Mouse (Mus musculus) stomach, embryonic 14.5 days (tissue): Measurements from ENCODE around the gene 2900026A02Rik. TPM values are rescaled to one million over a fixed set of nuclear protein-coding genes. Genes with fewer than 3 reads are reported as not detected.

ENCODE experiments used
- ATAC-seq: fragments of 200-750 bp; cut with Nextera tagmentation; 2 replicates; pipeline ENCODE4 v1.8.0; 2017; ENCODE audit warnings: low read depth, moderate TSS enrichment; ENCODE audit not compliant: insufficient number of reproducible peaks, insufficient read depth, low FRiP score
- H3K27ac ChIP-seq: fragments of 300-500 bp; sonication (generic); 2 replicates; pipeline ENCODE4 v1.5.1; 2014; ENCODE audit warnings: mild to moderate bottlenecking, low read length, moderate library complexity, mixed read lengths
- H3K27me3 ChIP-seq: fragments of 300-500 bp; sonication (generic); 2 replicates; pipeline ENCODE4 v1.6.1; 2014; ENCODE audit warnings: low read length, control low read depth, mixed read lengths; ENCODE audit not compliant: control insufficient read depth, insufficient read depth
- H3K36me3 ChIP-seq: fragments of 300-500 bp; sonication (generic); 2 replicates; pipeline ENCODE4 v1.6.1; 2014; ENCODE audit warnings: mild to moderate bottlenecking, control low read depth, low read length, moderate library complexity, mixed read lengths; ENCODE audit not compliant: control insufficient read depth, insufficient read depth
- H3K4me1 ChIP-seq: fragments of 300-500 bp; sonication (generic); 2 replicates; pipeline ENCODE4 v1.6.1; 2014; ENCODE audit warnings: low read length, control low read depth, mixed read lengths; ENCODE audit not compliant: control insufficient read depth, insufficient read depth
- H3K4me2 ChIP-seq: fragments of 300-500 bp; sonication (generic); replicated peaks from 2 replicates; pipeline ENCODE4 v1.6.1; 2014; ENCODE audit warnings: low read depth, low read length, control low read depth
- H3K4me3 ChIP-seq: fragments of 300-500 bp; sonication (generic); 2 replicates; pipeline ENCODE4 v1.5.1; 2014; ENCODE audit warnings: low read depth, low read length, control low read depth
- H3K9ac ChIP-seq: fragments of 300-500 bp; sonication (generic); replicated peaks from 2 replicates; pipeline ENCODE4 v1.6.1; 2014; ENCODE audit warnings: low read depth, mild to moderate bottlenecking, control low read depth, low read length, moderate library complexity, mixed read lengths
- H3K9me3 ChIP-seq: fragments of 300-500 bp; sonication (generic); 2 replicates; pipeline ENCODE4 v1.6.1; 2016; ENCODE audit warnings: low read depth, low read length, control low read depth; ENCODE audit not compliant: control insufficient read depth
- WGBS: fragments of 180-500 bp; shearing (Covaris S2); extraction: QIAGEN DNeasy Blood & Tissue Kit; methylation state at CpG from one replicate; pipeline ENCODE4 v1.1.7; 2014; 5-methylcytosine and 5-hydroxymethylcytosine counted together
- polyA plus RNA-seq: library from polyadenylated mRNA; unstranded; fragments of >200 nt; fragmentation: Nextera tagmentation; extraction: Ambion mirVana; gene quantifications from 2 replicates; pipeline ENCODE4 v1.2.1, GENCODE M21; 2014

2900026A02Rik gene
- polyA plus RNA-seq, 1 experiment from 2014 or later = 9.2 TPM

- H3K36me3 ChIP-seq = no peaks in the 10 kb centered on the region
Observed at GRCm38 (mm10) chr5:113054308-113054707, 166.7 kb downstream of the 2900026A02Rik start.

GRCm38 (mm10) chr5:113050581-113051185, 170.4 kb downstream of the 2900026A02Rik start:
- no peaks in the 10 kb centered on the region for H3K9me3 ChIP-seq
- no peak overlapping the region for H3K4me2 ChIP-seq
- H3K27me3 ChIP-seq = no peaks in the 10 kb centered on the region
- H3K4me1 ChIP-seq = no peaks in the 10 kb centered on the region
- no peak overlapping the region for H3K4me3 ChIP-seq
- 58% methylated on average over 7 of the region's 7 CpGs for WGBS
- ATAC-seq = no peak
- H3K9ac ChIP-seq = no peak overlapping the region
- H3K36me3 ChIP-seq = no peaks in the 10 kb centered on the region
- no peak overlapping the region for H3K27ac ChIP-seq

More at GRCm38 (mm10) chr5:113054308-113054707, 166.7 kb downstream of the 2900026A02Rik start:
- Histone ChIP-seq H3K9ac (no peak overlapping the region), H3K27ac (no peak overlapping the region), H3K4me3 (no peak overlapping the region), H3K9me3 (no peaks in the 10 kb centered on the region), H3K4me2 (no peak overlapping the region), H3K4me1 (no peaks in the 10 kb centered on the region), H3K27me3 (no peaks in the 10 kb centered on the region)
- 4% methylated on average over 16 of the region's 16 CpGs for WGBS
- no peak; the same call in 1 of the 2 replicates for ATAC-seq

GRCm38 (mm10) chr5:113049876-113050275, 171.2 kb downstream of the 2900026A02Rik start:
- Histone ChIP-seq H3K27me3 (no peaks in the 10 kb centered on the region), H3K36me3 (no peaks in the 10 kb centered on the region), H3K9ac (no peak overlapping the region), H3K4me1 (no peaks in the 10 kb centered on the region), H3K4me3 (no peak overlapping the region), H3K4me2 (no peak overlapping the region), H3K9me3 (no peaks in the 10 kb centered on the region), H3K27ac (no peak overlapping the region)
- ATAC-seq = no peak

- peaks cover 10% of the 10 kb centered on the region for H3K4me1 ChIP-seq
- H3K27me3 ChIP-seq = no peaks in the 10 kb centered on the region
- H3K27ac ChIP-seq = no peak overlapping the region
- H3K9me3 ChIP-seq = no peaks in the 10 kb centered on the region
- ATAC-seq = no peak
- H3K9ac ChIP-seq = no peak overlapping the region
- WGBS = 90% methylated on average over 10 of the region's 10 CpGs
- no peak overlapping the region for H3K4me3 ChIP-seq
- H3K36me3 ChIP-seq = no peaks in the 10 kb centered on the region
- no peak overlapping the region for H3K4me2 ChIP-seq
Observed at GRCm38 (mm10) chr5:113045511-113046273, 175.3 kb downstream of the 2900026A02Rik start.

GRCm38 (mm10) chr5:113043531-113043930, 177.5 kb downstream of the 2900026A02Rik start:
- H3K4me3 ChIP-seq = no peak overlapping the region
- no peaks in the 10 kb centered on the region for H3K36me3 ChIP-seq
- H3K4me1 ChIP-seq = peaks cover 10% of the 10 kb centered on the region
- no peak overlapping the region for H3K4me2 ChIP-seq
- H3K27me3 ChIP-seq = no peaks in the 10 kb centered on the region
- no peaks in the 10 kb centered on the region for H3K9me3 ChIP-seq
- WGBS = 81% methylated on average over 8 of the region's 8 CpGs
- no peak overlapping the region for H3K9ac ChIP-seq
- H3K27ac ChIP-seq = no peak overlapping the region
- ATAC-seq = no peak

- Histone ChIP-seq H3K27ac (peak overlapping the region; percentile 21; the same call in 1 of the 2 replicates), H3K27me3 (no peaks in the 10 kb centered on the region), H3K4me3 (no peak overlapping the region), H3K4me2 (no peak overlapping the region), H3K9ac (no peak overlapping the region), H3K36me3 (no peaks in the 10 kb centered on the region), H3K9me3 (no peaks in the 10 kb centered on the region), H3K4me1 (peaks cover 10% of the 10 kb centered on the region)
- peak; percentile 42; the same call in 1 of the 2 replicates for ATAC-seq
- 15% methylated on average over 5 of the region's 5 CpGs for WGBS
Observed at GRCm38 (mm10) chr5:113041567-113042071, 179.4 kb downstream of the 2900026A02Rik start.

GRCm38 (mm10) chr5:113040776-113041175, 180.3 kb downstream of the 2900026A02Rik start:
- no peaks in the 10 kb centered on the region for H3K9me3 ChIP-seq
- H3K9ac ChIP-seq = no peak overlapping the region
- H3K4me1 ChIP-seq = peaks cover 10% of the 10 kb centered on the region
- WGBS = 49% methylated on average over 6 of the region's 6 CpGs
- no peak overlapping the region for H3K4me3 ChIP-seq
- no peaks in the 10 kb centered on the region for H3K27me3 ChIP-seq
- no peak overlapping the region for H3K4me2 ChIP-seq
- H3K36me3 ChIP-seq = no peaks in the 10 kb centered on the region
- H3K27ac ChIP-seq = peak overlapping the region; percentile 10; the same call in 1 of the 2 replicates
- no peak for ATAC-seq

- H3K4me3 ChIP-seq = no peak overlapping the region
- no peak for ATAC-seq
- H3K4me2 ChIP-seq = no peak overlapping the region
- no peaks in the 10 kb centered on the region for H3K36me3 ChIP-seq
- no peaks in the 10 kb centered on the region for H3K27me3 ChIP-seq
- WGBS = 84% methylated on average over 6 of the region's 6 CpGs
- peaks cover 18% of the 10 kb centered on the region for H3K4me1 ChIP-seq
- no peak overlapping the region for H3K9ac ChIP-seq
- H3K9me3 ChIP-seq = no peaks in the 10 kb centered on the region
- H3K27ac ChIP-seq = no peak overlapping the region
Observed at GRCm38 (mm10) chr5:113038601-113039000, 182.4 kb downstream of the 2900026A02Rik start.
